Mouse (Mus musculus) liver (tissue): ENCODE data around the gene Ap1g2.

Experiments
- DNase-seq: peaks from one replicate; pipeline ENCODE4 v3.0.0-alpha.2; 2020; ENCODE audit warnings: mixed read lengths

Ap1g2 gene

GRCm38 (mm10) chr14:55105836-55106809, at the start of gene Ap1g2:
Gene Ap1g2, minus strand, starts transcription at chr14:55106593.
- DNase-seq = peak; percentile 90

GRCm38 (mm10) chr14:55152951-55153481, 46.6 kb upstream of the Ap1g2 start:
- no peak for DNase-seq

- DNase-seq = no peak
Measured at GRCm38 (mm10) chr14:55152174-55152573, 45.8 kb upstream of the Ap1g2 start.

DNA sequence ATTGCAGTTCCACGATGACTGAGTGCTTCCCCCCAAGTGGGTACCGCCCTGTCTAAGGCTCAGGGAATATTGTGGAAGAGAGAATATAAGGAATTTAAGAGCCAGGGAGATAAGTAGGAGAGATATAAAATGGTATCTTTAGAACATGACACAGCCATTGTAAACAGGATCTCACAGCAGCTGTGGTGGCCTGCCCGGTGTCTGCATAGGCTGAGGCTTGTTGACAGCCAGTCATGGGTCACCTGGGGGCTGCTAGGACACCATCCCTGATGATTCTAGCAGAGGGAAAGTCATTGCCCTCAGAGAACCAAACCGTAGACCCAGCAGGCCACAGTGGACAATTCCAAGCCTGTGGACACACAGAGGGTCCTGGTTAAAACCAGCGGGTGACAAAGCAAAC, 44.6 kb upstream of the Ap1g2 start:
- DNase-seq = no peak

DNA sequence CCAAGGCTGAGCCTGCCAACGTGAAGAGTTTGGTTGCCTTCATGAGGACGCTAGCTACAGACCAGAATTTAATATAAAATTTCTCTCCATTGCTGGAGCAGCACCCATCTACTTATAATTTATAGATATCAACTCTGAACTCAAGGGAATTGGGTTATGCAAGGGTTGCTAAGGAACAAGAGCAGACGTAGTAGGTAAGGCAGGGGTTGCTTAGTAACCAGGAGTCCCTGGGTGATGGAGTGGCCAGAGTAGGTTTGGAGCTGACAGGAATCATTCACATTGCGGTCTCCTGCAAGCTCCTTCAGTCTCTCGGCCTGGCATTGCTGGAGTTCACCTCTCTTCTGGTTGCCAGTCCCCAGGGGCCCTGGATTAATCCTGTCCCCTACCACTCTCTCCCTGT, 42.6 kb upstream of the Ap1g2 start:
- no peak for DNase-seq

GRCm38 (mm10) chr14:55148363-55148915, 42.0 kb upstream of the Ap1g2 start:
- peak; percentile 66 for DNase-seq

DNA sequence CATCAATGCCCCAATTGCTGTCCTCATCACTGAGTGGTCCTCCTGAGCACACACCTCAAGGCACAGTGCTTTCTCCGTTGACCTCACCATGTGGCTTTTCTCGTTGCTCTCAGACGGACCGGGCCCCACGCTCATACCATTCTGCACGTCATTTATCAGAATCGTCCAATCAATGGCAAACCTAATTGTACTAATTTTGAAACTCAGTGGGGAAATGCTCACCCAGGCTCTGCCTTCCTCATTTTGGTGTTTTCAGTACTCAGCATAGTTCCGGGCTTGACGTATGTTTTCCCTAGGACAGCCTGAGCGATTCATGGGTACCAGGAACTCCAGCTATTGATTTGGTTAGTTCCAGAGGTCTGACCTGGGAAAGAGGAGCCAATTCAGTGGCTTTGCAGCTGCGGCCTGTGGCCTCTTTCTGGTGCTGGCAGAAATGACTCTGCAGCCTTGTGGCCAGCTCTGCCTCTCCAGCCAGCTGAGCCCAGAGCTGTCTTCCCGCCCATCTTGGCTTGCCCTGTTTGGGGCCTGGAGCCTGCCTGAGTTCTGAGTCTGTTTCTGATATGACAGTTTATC, 40.5 kb upstream of the Ap1g2 start:
- no peak for DNase-seq

GRCm38 (mm10) chr14:55146324-55146723, 39.9 kb upstream of the Ap1g2 start:
- DNase-seq = no peak

DNA sequence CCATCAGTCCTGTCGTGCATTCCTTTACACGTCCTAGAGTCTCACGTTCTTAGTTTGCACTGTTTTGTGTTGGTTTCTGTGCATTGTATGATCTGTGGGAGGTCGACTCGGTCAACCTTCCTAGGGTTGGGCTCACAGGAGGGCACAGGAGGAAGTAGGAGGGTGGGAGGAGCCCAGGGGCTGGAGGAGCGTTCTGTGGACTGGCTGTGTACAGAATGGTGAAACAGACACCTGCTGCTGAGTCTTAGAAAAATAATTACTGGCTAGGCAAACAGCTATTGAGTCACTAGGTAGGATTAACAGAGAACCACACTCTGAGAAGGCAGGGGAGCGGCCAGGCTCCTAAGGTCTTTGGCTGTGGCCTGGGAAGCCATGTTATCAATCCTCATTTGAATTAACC, 32.9 kb upstream of the Ap1g2 start:
- DNase-seq = no peak

GRCm38 (mm10) chr14:55135676-55136075, 29.3 kb upstream of the Ap1g2 start:
- DNase-seq = no peak

- DNase-seq = no peak
Measured at GRCm38 (mm10) chr14:55126521-55126920, 20.1 kb upstream of the Ap1g2 start.

DNA sequence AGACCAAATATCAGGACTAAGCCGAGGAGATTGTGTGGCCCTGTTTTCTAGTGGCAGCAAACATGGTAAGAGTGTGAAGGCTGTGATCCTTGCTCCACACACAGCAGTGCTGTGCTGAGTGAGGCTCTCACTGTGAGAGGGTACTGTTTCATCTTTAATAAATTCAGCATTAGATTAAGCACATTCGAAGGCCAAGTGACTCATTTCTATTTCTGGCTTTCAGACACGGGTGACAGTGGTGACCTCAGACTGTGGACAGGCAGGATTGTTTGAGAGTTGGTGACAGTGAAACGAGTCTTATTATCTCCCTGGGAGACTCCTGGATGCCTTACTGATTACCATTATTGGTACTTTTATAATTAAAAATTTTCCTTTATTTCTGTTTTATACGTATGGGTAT, 19.3 kb upstream of the Ap1g2 start:
- DNase-seq = no peak

GRCm38 (mm10) chr14:55122359-55122758, 16.0 kb upstream of the Ap1g2 start:
- no peak for DNase-seq

GRCm38 (mm10) chr14:55121947-55122346, 15.6 kb upstream of the Ap1g2 start:
- DNase-seq = peak; percentile 71

DNA sequence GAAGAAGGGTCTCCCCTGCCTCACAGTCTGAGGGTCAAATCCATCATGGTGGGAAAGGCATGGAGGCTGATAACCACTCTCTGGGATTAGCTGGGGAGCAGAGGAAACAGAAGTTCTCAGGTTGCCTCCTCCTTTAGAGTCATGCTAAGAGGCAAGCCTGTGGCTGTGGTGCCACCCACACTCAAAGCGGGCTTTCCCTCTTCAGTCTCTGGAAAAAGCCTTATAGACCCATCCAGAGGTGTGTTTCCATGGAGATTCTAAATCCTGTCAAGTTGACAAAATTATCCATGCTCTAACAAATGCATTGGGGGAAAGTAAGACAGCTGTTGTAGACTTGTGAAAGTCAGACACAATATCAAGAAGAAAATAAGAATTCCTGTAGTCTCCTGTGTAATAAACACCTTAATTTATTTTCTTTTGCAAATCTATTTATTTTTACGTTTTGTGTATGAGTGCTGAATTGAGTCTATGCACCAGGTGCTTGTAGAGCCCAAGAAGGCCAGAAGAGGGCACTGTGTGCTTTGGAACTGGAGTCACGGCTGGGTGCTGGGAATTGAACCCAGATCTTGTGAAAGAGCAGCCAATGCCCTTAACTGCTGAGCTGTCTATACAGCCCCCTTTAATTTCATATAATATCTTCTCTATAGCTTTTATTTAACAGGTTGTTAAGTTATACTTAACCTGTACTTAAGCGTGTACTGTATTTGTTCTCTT, 13.2 kb upstream of the Ap1g2 start:
- DNase-seq = no peak

DNA sequence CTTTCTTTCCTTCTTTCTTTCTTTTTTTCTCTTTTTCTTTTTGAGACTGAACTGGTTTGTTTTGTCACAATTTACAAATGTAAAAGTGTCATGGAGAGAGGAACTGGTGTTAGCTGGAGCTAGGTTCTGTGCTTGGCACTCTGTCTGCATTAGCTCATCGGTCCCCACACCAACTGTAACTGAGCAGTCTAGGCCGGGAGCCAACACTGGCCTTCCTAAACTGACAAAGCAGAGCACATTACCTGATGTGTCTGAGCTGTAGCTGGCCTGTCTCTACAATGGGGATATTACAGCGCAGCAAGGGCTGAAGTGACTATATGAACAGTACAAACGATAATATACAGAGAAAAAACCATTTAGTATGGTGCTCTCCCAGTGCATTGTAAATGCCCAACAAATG, 12.5 kb upstream of the Ap1g2 start:
- DNase-seq = no peak

DNA sequence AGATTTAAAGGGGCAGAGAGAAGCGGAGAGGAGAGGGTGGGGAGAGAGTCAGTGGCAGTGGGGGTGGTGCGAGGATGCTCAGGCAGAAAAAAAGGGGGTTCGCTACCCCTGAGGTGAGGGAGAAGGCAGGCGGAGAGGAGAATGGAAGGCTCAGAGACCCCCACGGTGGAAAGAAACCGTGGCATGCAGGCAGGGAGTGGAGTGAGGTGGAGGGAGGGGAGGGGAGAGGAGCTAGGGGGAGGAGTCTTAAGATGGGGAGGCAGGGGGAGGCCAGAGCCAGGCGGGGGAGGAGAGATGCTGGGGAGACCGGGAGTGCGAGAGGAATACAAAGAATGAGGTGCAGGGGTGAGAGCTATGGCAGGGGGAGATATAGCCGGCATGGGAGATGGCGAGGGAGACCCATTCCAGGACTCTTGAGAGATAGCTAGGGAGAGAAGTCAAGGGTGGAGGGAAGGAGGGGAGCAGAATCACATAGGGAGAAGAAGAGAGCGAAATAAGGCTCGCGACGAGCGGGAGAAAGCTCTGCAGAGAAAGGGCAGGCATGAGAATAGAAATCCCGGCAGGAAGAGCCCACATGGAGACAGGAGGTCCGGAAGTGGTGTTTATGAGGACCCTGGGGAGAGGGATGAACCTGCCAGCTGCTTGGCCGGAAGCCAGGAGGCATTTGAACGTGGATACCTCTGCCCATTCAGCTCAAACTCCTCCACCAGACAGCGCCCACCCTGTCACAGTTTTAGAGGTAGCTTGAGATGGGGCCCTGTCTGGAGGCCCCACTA, 10.2 kb upstream of the Ap1g2 start, which contains the start of gene Jph4:
Gene Jph4, minus strand, starts transcription at position 511 of the 776 bp plus-strand sequence.
- no peak for DNase-seq

DNA sequence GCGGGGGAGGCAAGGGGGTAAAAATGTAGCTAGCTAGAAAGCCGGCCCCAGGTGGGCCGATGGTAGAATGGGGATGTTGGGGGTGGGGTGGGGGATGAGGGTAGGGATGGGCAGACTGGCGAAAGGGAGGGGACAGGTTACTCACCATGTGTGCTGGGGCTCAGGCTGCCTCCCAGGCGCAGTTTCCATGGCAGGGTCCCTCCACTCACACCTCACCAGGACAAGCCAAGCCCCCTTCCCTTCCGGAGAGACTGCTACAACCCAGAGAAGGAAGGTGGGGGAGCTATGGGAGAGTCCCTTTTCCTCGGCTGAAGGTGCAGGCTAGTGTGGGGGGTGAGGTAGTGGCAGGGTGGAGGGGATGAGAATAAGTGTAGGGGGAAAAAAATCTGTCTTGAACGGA, 9.5 kb upstream of the Ap1g2 start:
- no peak for DNase-seq

DNA sequence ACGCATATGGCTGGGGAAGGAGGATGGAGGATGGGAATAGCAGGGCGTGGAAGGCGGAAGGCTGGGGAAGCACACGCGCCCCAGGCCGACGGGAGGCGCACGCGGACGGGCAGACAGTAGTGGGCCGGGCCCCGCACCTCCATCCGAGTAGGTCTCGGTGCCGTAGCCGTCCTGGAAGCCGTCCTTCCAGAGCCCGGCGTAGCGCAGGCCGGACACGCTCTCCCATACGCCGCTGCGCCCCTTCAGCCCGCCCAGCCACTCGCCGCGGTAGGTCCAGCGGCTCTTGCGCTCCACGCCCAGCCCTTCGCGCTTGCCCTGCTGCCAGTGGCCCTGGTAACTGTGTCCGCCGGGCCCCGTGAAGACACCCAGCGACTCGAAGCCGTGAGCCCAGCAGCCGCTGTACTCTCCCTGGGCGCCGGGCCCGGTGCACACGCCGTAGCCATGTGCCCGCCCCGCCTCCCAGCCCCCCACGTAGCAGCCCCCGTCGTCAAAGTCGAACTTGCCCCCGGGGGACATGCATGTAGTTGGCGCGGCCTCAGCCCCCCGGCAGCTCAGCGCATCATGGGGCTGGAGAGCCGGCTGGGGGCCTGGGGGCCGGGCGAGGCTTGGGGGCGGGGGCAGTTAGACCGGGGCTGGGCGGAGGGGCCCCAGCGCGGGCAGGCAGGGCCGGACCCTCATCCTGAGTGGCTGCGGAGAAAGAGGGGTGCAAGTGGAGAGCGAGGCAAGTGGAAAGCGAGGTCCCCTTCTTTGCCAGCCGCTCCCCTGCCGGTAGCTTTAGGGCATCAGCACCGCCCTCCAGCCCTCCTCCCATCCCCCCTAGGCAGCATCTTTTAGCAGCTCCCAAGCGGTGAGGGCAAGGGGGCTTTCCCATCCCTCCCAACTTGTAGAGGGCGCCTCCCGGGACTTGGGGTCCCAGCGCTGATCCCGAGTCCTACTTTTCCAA, 8.6 kb upstream of the Ap1g2 start:
- no peak for DNase-seq

DNA sequence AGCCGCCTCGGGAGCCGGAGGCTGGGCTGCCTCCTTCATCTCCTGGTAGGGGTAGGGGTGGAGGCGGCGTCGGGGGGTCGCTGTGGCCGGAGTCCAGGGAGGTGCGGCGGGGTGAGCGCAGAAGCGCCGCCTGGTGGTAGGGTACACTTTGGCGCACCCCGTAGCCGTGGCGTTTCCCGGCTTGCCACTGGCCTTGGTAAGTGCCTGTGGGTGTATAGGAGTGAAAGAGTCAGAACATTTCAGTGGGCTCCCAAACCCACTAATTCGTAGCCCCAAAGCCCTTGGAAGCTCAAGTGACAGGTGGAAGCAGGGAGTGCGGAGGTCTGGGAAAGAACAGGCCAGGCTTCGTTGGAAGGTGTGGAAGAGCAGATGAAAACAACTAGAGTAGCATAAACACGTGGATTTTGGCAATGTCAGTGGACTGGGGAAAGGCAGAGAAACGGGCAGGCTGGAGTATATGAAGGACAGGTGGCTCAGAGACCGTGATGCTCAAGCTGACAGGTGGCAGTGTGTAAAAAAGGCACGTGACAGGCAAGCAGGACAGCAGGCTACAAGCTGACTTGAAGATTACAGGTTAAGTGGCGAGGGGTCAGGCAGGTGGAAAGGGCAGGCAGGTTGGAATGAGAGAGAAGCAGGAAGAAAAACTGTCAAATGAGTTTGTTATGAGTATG, 7.7 kb upstream of the Ap1g2 start:
- no peak for DNase-seq
